Mouse (Mus musculus): ENCODE measurements around the gene Rhob. TPM values are rescaled to one million over a fixed set of nuclear protein-coding genes. Genes with fewer than 3 reads are reported as not detected.

Gene Rhob
- polyA plus RNA-seq, 1 experiment from 2014 or later: 217 TPM

DNA sequence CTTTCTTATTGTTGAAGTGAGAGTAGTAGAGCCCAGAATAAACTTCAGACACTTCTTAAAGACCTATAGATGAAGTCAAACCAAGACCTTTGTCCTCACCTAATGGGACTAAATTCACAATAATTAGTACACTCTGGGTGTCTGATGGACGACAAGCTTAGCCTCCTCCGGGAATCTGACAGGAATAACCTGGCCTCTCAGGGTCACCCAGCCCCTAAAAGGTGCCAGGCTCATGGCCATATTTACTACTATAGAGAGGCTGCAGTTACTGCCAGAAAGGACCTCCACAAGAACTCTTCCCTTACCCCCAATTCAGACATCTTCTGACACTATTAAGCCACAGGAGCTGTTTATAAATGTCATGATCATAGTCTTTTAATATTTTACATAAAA is 2.5 kb downstream of the Rhob start:
- in situ Hi-C loops (cut with MboI; ENCODE audit: low pct_unique_long_range_greater_than_20kb): no loop called here
- CTCF ChIA-PET: interaction anchor here (0.8 to 2.5 kb wide), 4 partner anchors 72 to 159 kb away, joined by 3 to 6 read pairs (median 3); no protein-coding TSS in a partner anchor
- DNase-seq (ENCODE audit: low read depth, low spot score) (no peak), ATAC-seq (no peak)
- POLR2A ChIA-PET: interaction anchor here (0.6 to 4.9 kb wide), 5 partner anchors 31 to 165 kb away, joined by 3 to 23 read pairs (median 4); no protein-coding TSS in a partner anchor
- H3K27me3 ChIP-seq: no peaks in the 10 kb centered on the region
- TF ChIP-seq CTCF (IDR thresholded peaks at IDR 0.05): no peak

DNA sequence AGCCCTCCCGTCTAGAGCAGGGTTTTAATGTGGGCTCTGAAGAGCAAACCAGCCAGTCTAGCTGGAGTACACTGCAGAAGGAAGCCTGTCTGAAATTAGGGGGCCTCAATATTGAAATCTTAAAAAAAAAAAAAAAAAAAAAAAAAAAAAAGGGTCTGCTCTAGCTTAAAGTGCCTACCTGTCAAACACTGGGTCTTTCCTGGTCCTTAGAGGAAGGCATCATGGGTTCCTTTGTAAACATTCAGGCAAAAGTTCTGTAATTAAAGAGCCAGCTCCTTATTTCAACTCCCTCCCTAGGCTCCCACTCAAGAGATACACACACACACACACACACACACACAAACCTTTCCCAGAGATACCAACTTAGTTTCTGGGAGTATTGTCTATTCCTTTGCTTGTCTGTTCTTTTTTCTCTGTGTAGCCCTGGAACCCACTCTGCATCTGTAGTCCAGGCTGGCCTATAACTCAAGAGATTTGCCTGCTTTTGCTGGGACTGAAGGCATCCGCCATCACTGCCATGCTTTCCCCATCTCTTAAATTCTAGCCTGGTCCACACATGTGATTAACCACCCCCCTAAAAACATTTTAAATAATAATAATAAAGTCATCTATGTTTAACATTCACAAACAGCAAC is 3.0 kb downstream of the Rhob start:
- no peaks in the 10 kb centered on the region for H3K27me3 ChIP-seq
- CTCF ChIA-PET: interaction anchor here (0.6 to 2.5 kb wide), 5 partner anchors 43 to 163 kb away, joined by 3 to 6 read pairs (median 3); no protein-coding TSS in a partner anchor
- DNase-seq (ENCODE audit: low read depth, low spot score) (no peak), ATAC-seq (no peak)
- in situ Hi-C loops (cut with MboI; ENCODE audit: low pct_unique_long_range_greater_than_20kb): no loop called here
- POLR2A ChIA-PET: interaction anchor here (0.6 to 4.9 kb wide), 7 partner anchors 30 to 166 kb away, joined by 3 to 23 read pairs (median 4); no protein-coding TSS in a partner anchor
- no peak for TF ChIP-seq CTCF (IDR thresholded peaks at IDR 0.05)

DNA sequence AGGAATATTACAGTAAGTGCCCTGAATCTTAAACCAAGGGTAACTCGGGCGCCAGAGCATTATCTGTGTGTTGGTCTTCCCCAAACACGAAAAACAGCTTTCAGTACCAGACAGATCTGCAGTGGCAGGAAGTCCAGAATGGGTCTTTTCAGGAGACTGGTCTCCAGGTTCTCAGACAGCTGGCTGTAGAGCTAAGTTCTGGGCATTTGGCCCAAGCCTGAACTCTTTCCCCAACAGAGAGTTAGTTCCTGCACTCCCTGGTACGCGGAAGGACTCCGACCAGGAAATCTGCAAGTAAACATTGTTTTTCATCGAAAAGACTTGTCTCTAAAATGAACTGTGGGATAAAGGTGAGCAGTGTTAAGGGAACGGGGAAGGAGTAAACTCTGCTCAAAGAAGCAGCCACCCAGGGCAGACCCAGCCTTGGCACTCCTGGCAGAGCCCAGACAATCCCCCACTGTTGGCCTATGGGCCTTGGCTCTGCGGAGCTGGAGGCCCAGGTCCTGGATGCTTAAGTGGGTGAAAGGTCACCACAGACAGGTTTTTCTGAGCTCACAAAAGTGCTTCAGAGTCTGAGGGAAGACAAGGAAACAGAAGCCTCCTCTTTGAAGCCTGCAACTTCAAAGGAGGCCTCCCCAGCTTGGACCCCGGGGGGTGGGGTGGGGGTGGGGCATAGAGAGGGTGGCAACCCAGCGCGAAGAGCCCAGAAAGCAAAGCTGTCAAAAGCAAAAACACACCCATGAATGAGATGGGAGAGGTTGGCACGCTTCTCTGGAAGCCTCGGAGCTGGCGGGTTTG is 3.7 kb downstream of the Rhob start:
- no peak for DNase-seq (ENCODE audit: low read depth, low spot score)
- no peaks in the 10 kb centered on the region for H3K27me3 ChIP-seq
- in situ Hi-C loops (cut with MboI; ENCODE audit: low pct_unique_long_range_greater_than_20kb): no loop called here
- CTCF ChIA-PET: interaction anchor here (0.6 to 1.5 kb wide), 4 partner anchors 43 to 163 kb away, joined by 3 read pairs; no protein-coding TSS in a partner anchor
- no peak for TF ChIP-seq CTCF (IDR thresholded peaks at IDR 0.05)
- ATAC-seq: no peak
- POLR2A ChIA-PET: interaction anchor here (0.7 to 4.9 kb wide), 5 partner anchors 45 to 165 kb away, joined by 3 to 23 read pairs (median 4); no protein-coding TSS in a partner anchor

DNA sequence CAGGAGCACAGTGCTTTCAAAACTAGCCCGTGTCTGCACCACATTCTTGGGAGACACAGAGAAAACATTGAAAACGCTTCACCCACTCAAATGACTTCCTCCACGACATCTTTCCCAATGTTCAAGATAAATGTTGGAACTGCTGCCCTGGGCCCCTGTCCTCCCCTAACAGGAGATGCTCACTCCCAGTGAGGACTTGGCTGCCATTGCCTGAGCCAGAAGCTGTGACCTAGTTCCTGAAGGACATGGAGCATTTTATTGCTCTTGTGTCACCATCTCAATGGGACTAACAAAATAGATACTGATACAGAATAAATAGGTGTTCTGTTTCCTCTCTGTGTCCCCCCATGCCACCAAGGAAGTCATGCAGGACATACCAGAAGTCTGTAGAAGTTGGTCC is 5.1 kb downstream of the Rhob start:
- TF ChIP-seq CTCF (IDR thresholded peaks at IDR 0.05): no peak
- in situ Hi-C loops (cut with MboI; ENCODE audit: low pct_unique_long_range_greater_than_20kb): no loop called here
- DNase-seq (ENCODE audit: low read depth, low spot score): no peak
- CTCF ChIA-PET: no interaction called here
- no peaks in the 10 kb centered on the region for H3K27me3 ChIP-seq
- POLR2A ChIA-PET: no interaction called here
- ATAC-seq: no peak

DNA sequence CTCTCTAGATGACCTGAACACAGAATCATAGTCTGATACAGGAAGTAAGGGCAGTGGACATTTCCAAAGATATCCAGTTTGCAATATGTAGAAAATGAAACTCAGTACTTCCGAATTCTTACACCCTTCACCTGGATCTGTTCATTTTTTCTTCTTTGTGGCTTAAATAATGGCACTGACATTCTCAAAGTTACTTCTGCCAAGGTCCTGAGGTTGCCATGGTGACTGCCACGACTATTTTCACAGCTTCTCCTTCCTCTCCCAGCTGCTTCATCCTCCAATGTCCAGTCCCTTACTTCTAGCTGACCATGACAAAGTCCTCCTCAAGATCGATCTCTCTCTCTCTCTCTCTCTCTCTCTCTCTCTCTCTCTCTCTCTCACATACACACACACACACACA is 6.4 kb downstream of the Rhob start:
- no peak for ATAC-seq
- TF ChIP-seq CTCF (IDR thresholded peaks at IDR 0.05): no peak
- ChIA-PET CTCF (interaction anchor here (0.9 kb wide), 1 partner anchor 19 kb away, joined by 3 read pairs; no protein-coding TSS in a partner anchor), POLR2A (no interaction called here)
- H3K27me3 ChIP-seq: no peaks in the 10 kb centered on the region
- in situ Hi-C loops (cut with MboI; ENCODE audit: low pct_unique_long_range_greater_than_20kb): no loop called here
- no peak for DNase-seq (ENCODE audit: low read depth, low spot score)

DNA sequence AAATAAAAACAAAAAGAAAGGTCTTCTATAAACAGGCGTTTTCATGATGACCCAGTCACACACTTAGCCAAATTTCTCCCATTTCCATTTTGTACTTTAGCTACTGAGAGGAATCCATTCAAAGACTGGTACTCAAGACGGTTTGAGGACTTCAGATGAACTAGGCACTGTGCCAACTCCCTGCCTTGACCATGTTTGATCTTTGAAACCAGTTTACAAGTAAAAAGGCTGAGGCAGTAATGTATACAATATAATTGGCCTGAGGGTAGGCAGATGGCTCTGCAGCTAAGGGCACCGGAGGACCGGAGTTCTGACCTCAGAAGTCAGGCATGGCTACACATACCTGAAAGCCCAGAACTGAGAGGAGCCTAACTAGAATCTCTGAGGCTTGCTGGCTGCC is 10.7 kb downstream of the Rhob start:
- TF ChIP-seq CTCF (IDR thresholded peaks at IDR 0.05): no peak

DNA sequence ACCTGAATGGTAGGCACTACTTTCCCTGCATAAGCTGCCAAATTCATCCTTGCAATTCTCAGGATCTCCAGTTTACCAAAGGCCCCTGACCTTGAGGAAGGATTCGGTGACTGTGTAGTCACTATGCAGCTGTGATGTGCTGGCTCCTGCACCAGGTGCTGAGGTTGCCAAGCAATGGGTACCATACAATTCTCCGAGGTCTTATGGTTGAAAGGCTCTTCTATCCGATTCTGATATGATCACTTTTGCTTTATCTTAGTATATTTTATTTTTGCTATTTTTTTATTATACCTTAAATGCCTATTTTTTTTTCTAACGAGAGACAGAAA is 11.2 kb downstream of the Rhob start:
- CTCF ChIA-PET: interaction anchor here (0.6 kb wide), 1 partner anchor 8 kb away, joined by 3 read pairs; no protein-coding TSS in a partner anchor
- TF ChIP-seq CTCF (IDR thresholded peaks at IDR 0.05): no peak

More for the DNA sequence above, 10.7 kb downstream of the Rhob start:
- POLR2A ChIA-PET: no interaction called here
- no peaks in the 10 kb centered on the region for H3K27me3 ChIP-seq
- no peak for DNase-seq (ENCODE audit: low read depth, low spot score)
- ATAC-seq: no peak
- CTCF ChIA-PET: interaction anchor here (0.6 kb wide), 1 partner anchor 8 kb away, joined by 3 read pairs; no protein-coding TSS in a partner anchor
- in situ Hi-C loops (cut with MboI; ENCODE audit: low pct_unique_long_range_greater_than_20kb): no loop called here

DNA sequence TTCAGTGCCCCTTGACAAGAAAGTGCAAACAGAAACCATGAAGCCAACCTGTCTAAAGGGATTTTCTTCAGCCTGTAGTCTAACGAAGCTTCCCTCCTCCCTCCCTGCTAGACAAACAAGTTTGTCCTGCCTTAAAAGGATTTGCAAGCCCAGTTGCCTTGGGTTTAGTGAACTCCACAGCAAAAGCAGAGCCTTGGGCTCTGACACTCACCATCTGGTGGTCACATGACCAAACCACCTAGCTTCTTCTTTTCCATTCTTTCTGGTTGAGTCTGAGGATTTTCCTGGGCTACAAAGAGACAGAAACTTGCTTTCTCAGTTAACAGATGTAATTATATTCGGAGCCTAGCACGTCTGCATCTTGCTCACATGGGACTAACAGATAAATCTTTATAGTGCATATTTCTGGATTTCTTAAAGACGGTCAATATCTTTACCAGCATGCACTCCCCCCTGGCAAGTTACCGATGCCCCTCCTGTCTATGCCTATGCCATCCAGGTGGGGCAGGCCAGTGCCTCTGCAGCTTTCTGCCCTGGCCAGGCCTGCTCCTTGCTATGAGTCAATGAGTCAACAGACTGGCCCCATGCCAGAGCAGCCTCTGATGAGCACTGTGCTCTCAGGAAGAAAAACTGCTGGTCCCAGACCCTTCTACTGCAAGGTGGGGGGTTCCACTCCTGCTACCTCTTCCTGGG is 11.7 kb downstream of the Rhob start:
- DNase-seq (ENCODE audit: low read depth, low spot score) (no peak), ATAC-seq (peak; percentile 96)
- ChIA-PET POLR2A (no interaction called here), CTCF (no interaction called here)
- H3K27me3 ChIP-seq: no peaks in the 10 kb centered on the region
- in situ Hi-C loops (cut with MboI; ENCODE audit: low pct_unique_long_range_greater_than_20kb): no loop called here
- TF ChIP-seq CTCF (IDR thresholded peaks at IDR 0.05): peak; percentile 13

More for the DNA sequence above, 11.2 kb downstream of the Rhob start:
- DNase-seq (ENCODE audit: low read depth, low spot score) (no peak), ATAC-seq (peak; percentile 12)
- in situ Hi-C loops (cut with MboI; ENCODE audit: low pct_unique_long_range_greater_than_20kb): no loop called here
- no peaks in the 10 kb centered on the region for H3K27me3 ChIP-seq
- POLR2A ChIA-PET: no interaction called here

DNA sequence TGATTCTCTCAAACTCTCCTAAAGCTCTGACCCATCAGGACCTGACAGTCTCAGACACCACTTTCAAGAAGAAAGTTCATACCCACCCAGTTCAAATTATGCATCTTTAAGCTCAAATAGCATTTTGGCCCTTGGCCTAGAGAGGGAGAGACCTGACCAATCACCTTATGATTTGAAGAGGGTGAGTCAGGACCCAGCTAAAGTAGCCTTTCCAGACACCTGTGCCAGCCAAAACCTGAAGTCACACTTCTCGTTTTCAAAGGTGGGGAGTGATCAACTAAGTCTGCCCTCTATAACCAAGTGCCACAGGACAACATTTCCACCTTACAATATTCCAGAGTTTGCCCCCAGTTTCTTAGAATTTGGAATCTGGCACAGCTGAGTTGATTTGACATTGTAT is 12.5 kb downstream of the Rhob start:
- ATAC-seq (no peak), DNase-seq (ENCODE audit: low read depth, low spot score) (no peak)
- no peaks in the 10 kb centered on the region for H3K27me3 ChIP-seq
- TF ChIP-seq CTCF (IDR thresholded peaks at IDR 0.05): no peak
- in situ Hi-C loops (cut with MboI; ENCODE audit: low pct_unique_long_range_greater_than_20kb): no loop called here
- CTCF ChIA-PET: interaction anchor here (1.1 kb wide), 2 partner anchors 17 to 130 kb away, joined by 3 to 4 read pairs; no protein-coding TSS in a partner anchor
- POLR2A ChIA-PET: interaction anchor here (1.3 kb wide), 1 partner anchor 12 kb away, joined by 3 read pairs; the partner anchor contains the start of gene Rhob

DNA sequence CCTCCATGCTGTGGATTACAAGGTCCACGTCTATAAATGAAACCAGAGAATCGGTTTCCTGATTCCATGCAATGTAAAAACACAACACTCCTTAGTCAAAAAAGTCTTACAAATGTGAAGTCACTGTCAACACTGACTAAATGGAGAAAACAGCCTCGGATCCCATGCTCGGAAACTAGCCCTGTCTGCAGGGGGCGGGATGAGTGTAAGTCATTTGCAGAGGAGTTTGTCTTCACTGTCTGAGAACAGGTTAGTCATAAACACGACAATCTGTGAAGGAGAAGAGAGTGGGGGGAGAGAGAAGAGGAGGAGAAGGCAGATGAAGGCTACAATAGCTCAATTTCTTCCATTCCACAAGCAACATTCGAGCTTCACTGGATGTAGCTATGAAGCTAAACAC is 14.6 kb downstream of the Rhob start:
- in situ Hi-C loops (cut with MboI; ENCODE audit: low pct_unique_long_range_greater_than_20kb): no loop called here
- POLR2A ChIA-PET: no interaction called here
- CTCF ChIA-PET: interaction anchor here (1.1 kb wide), 1 partner anchor 11 kb away, joined by 5 read pairs; no protein-coding TSS in a partner anchor
- no peak for ATAC-seq
- DNase-seq (ENCODE audit: low read depth, low spot score): no peak
- no peak for TF ChIP-seq CTCF (IDR thresholded peaks at IDR 0.05)
- no peaks in the 10 kb centered on the region for H3K27me3 ChIP-seq
